Mouse (Mus musculus): ENCODE data around the gene 4930579F01Rik. TPM values are rescaled to one million over a fixed set of nuclear protein-coding genes. Genes with fewer than 3 reads are reported as not detected.

Gene 4930579F01Rik
- total and polyA plus RNA-seq, 2 experiments from 2014 or later = not detected

DNA sequence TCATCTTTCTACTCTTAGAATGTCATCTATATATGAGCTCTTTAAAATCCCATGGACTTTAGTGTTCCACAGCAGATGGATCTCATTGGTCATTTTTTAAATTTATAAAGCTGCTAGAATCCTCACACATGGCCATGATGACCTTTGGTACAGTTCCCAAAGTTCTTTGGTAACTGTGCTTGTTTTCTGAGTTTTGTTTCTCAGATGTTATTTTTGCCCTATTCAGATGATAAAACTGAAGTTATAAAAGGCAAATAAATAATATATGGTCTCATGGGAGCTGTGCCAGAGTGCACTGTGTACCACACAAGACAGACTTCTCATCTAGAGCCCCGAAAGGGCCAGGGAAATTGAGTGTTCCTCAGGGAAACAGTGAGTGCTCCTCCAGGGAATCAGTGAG, 35.8 kb upstream of the 4930579F01Rik start:
- TF ChIP-seq EP300 (IDR thresholded peaks at IDR 0.05; ENCODE audit: low read depth) (no peak), CTCF (IDR thresholded peaks at IDR 0.05; ENCODE audit: low read depth) (no peak)
- ATAC-seq (ENCODE audit: insufficient read depth, low read depth) (no peak), DNase-seq (ENCODE audit: low spot score) (no peak)
- H3K27ac ChIP-seq (ENCODE audit: low read depth) = no peak overlapping the region
- H3K27me3 ChIP-seq (ENCODE audit: control insufficient read depth, insufficient read depth, low read length) = no peaks in the 10 kb centered on the region
- 81% methylated on average over 1 of the region's 1 CpGs for whole genome bisulfite sequencing
- H3K4me1 ChIP-seq (ENCODE audit: control insufficient read depth, insufficient read depth) = no peaks in the 10 kb centered on the region
- no peaks in the 10 kb centered on the region for H3K9me3 ChIP-seq (replicated peaks; ENCODE audit: control insufficient read depth, low read length)
- H3K4me2 ChIP-seq (ENCODE audit: low read depth, low read length) = no peak overlapping the region
- no peaks in the 10 kb centered on the region for H3K36me3 ChIP-seq (replicated peaks; ENCODE audit: control insufficient read depth, insufficient read depth, low read length)
- H3K4me3 ChIP-seq (ENCODE audit: low read depth, low read length) = no peak overlapping the region
- H3K9ac ChIP-seq (replicated peaks; ENCODE audit: low read depth, low read length) = no peak overlapping the region

- H3K36me3 ChIP-seq (replicated peaks; ENCODE audit: control insufficient read depth, insufficient read depth, low read length) = no peaks in the 10 kb centered on the region
- TF ChIP-seq EP300 (IDR thresholded peaks at IDR 0.05; ENCODE audit: low read depth) = no peak
- TF ChIP-seq CTCF (IDR thresholded peaks at IDR 0.05; ENCODE audit: low read depth) = no peak
- ATAC-seq (ENCODE audit: insufficient read depth, low read depth) = no peak
Observed at GRCm38 (mm10) chr3:138227782-138228181, 34.2 kb upstream of the 4930579F01Rik start.

DNA sequence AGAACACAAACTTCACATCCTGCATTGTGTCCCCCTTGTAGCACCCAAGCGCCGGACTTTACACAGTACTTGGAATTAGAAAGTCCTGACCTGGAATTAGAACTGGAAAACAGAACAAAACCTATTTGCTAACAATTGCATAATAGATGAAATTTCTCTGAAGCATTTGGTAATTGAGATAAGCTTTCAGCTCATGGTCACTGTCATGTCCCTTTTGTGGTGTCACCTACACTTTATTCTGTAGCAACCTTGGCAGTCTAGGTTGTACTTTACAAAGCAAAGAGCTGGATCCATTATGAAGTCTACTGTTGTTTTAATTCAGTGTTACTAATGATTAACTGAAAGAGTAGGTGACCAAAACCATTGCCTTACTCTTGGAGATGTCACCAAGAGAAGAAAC, 33.5 kb upstream of the 4930579F01Rik start:
- 92% methylated on average over 2 of the region's 2 CpGs for WGBS
- Histone ChIP-seq H3K4me3 (ENCODE audit: low read depth, low read length) (no peak overlapping the region), H3K27me3 (ENCODE audit: control insufficient read depth, insufficient read depth, low read length) (no peaks in the 10 kb centered on the region), H3K36me3 (replicated peaks; ENCODE audit: control insufficient read depth, insufficient read depth, low read length) (no peaks in the 10 kb centered on the region), H3K4me2 (ENCODE audit: low read depth, low read length) (no peak overlapping the region), H3K9me3 (replicated peaks; ENCODE audit: control insufficient read depth, low read length) (no peaks in the 10 kb centered on the region), H3K9ac (replicated peaks; ENCODE audit: low read depth, low read length) (no peak overlapping the region), H3K27ac (ENCODE audit: low read depth) (no peak overlapping the region), H3K4me1 (ENCODE audit: control insufficient read depth, insufficient read depth) (no peaks in the 10 kb centered on the region)
- DNase-seq (ENCODE audit: low spot score) = no peak
- TF ChIP-seq EP300 (IDR thresholded peaks at IDR 0.05; ENCODE audit: low read depth) (no peak), CTCF (IDR thresholded peaks at IDR 0.05; ENCODE audit: low read depth) (no peak)
- no peak for ATAC-seq (ENCODE audit: insufficient read depth, low read depth)

More at GRCm38 (mm10) chr3:138227782-138228181, 34.2 kb upstream of the 4930579F01Rik start:
- Histone ChIP-seq H3K9me3 (replicated peaks; ENCODE audit: control insufficient read depth, low read length) (no peaks in the 10 kb centered on the region), H3K4me2 (ENCODE audit: low read depth, low read length) (no peak overlapping the region), H3K27ac (ENCODE audit: low read depth) (no peak overlapping the region), H3K9ac (replicated peaks; ENCODE audit: low read depth, low read length) (no peak overlapping the region), H3K4me3 (ENCODE audit: low read depth, low read length) (no peak overlapping the region), H3K27me3 (ENCODE audit: control insufficient read depth, insufficient read depth, low read length) (no peaks in the 10 kb centered on the region), H3K4me1 (ENCODE audit: control insufficient read depth, insufficient read depth) (no peaks in the 10 kb centered on the region)
- 85% methylated on average over 8 of the region's 8 CpGs for WGBS
- DNase-seq (ENCODE audit: low spot score) = no peak

DNA sequence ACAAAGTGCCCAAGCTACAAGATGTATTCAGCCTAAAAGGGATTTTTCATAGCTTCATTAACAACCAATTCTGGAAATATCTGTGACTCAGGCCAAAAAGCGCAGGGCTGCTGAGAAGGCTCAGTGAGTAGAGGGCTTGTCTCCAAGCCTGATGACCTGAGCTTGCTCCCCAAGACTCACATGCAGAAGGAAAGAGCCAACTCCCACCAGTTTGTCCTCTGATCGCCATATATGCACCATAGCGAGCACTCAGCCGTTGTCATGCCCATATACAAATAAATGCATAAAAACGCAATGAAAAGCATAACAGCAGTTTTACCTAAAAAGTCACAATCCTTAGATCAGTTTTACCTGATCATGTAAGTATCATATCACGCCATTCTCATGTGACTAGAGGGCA, 32.9 kb upstream of the 4930579F01Rik start:
- TF ChIP-seq CTCF (IDR thresholded peaks at IDR 0.05; ENCODE audit: low read depth) = no peak
- H3K4me3 ChIP-seq (ENCODE audit: low read depth, low read length) = no peak overlapping the region
- H3K4me2 ChIP-seq (ENCODE audit: low read depth, low read length) = no peak overlapping the region
- H3K36me3 ChIP-seq (replicated peaks; ENCODE audit: control insufficient read depth, insufficient read depth, low read length) = no peaks in the 10 kb centered on the region
- no peak overlapping the region for H3K9ac ChIP-seq (replicated peaks; ENCODE audit: low read depth, low read length)
- WGBS = 90% methylated on average over 6 of the region's 6 CpGs
- ATAC-seq (ENCODE audit: insufficient read depth, low read depth) = no peak
- no peaks in the 10 kb centered on the region for H3K9me3 ChIP-seq (replicated peaks; ENCODE audit: control insufficient read depth, low read length)
- DNase-seq (ENCODE audit: low spot score) = no peak
- H3K4me1 ChIP-seq (ENCODE audit: control insufficient read depth, insufficient read depth) = no peaks in the 10 kb centered on the region
- H3K27me3 ChIP-seq (ENCODE audit: control insufficient read depth, insufficient read depth, low read length) = no peaks in the 10 kb centered on the region
- no peak overlapping the region for H3K27ac ChIP-seq (ENCODE audit: low read depth)

DNA sequence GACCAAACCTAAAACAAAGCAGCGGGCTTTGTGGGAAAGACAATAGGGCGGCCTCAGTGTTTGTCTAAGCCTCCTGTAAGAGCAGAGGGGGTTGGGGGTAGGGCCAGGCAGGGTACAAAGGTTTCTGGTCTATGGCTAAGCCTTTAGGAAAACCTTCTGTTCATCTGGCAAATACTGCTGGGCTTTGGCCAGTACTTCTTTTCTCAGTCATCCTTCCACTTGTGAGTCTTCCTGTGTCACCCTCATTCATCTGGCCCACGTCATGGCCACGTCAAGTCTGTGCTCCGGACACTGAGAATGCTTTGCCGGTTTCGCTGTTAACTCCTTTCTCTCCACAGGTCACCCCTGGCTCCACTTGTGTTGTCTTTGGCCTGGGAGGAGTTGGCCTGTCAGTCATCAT, 32.2 kb upstream of the 4930579F01Rik start:
- H3K4me3 ChIP-seq (ENCODE audit: low read depth, low read length) = no peak overlapping the region
- H3K9ac ChIP-seq (replicated peaks; ENCODE audit: low read depth, low read length) = no peak overlapping the region
- H3K4me1 ChIP-seq (ENCODE audit: control insufficient read depth, insufficient read depth) = no peaks in the 10 kb centered on the region
- no peaks in the 10 kb centered on the region for H3K9me3 ChIP-seq (replicated peaks; ENCODE audit: control insufficient read depth, low read length)
- no peak for DNase-seq (ENCODE audit: low spot score)
- TF ChIP-seq EP300 (IDR thresholded peaks at IDR 0.05; ENCODE audit: low read depth) = no peak
- TF ChIP-seq CTCF (IDR thresholded peaks at IDR 0.05; ENCODE audit: low read depth) = no peak
- no peaks in the 10 kb centered on the region for H3K27me3 ChIP-seq (ENCODE audit: control insufficient read depth, insufficient read depth, low read length)
- 0 out of 2 replicates have a peak, but pooled peaks have one; percentile 30 for ATAC-seq (ENCODE audit: insufficient read depth, low read depth)
- H3K4me2 ChIP-seq (ENCODE audit: low read depth, low read length) = no peak overlapping the region
- WGBS = 36% methylated on average over 7 of the region's 7 CpGs
- no peaks in the 10 kb centered on the region for H3K36me3 ChIP-seq (replicated peaks; ENCODE audit: control insufficient read depth, insufficient read depth, low read length)
- no peak overlapping the region for H3K27ac ChIP-seq (ENCODE audit: low read depth)

GRCm38 (mm10) chr3:138225331-138225730, 31.7 kb upstream of the 4930579F01Rik start:
- no peaks in the 10 kb centered on the region for H3K9me3 ChIP-seq (replicated peaks; ENCODE audit: control insufficient read depth, low read length)
- TF ChIP-seq CTCF (IDR thresholded peaks at IDR 0.05; ENCODE audit: low read depth) (no peak), EP300 (IDR thresholded peaks at IDR 0.05; ENCODE audit: low read depth) (no peak)

More at GRCm38 (mm10) chr3:138225331-138225730, 31.7 kb upstream of the 4930579F01Rik start:
- Histone ChIP-seq H3K27ac (ENCODE audit: low read depth) (no peak overlapping the region), H3K9ac (replicated peaks; ENCODE audit: low read depth, low read length) (no peak overlapping the region), H3K4me1 (ENCODE audit: control insufficient read depth, insufficient read depth) (no peaks in the 10 kb centered on the region), H3K4me3 (ENCODE audit: low read depth, low read length) (no peak overlapping the region), H3K36me3 (replicated peaks; ENCODE audit: control insufficient read depth, insufficient read depth, low read length) (no peaks in the 10 kb centered on the region), H3K27me3 (ENCODE audit: control insufficient read depth, insufficient read depth, low read length) (no peaks in the 10 kb centered on the region), H3K4me2 (ENCODE audit: low read depth, low read length) (no peak overlapping the region)
- WGBS = 67% methylated on average over 6 of the region's 7 CpGs
- DNase-seq (ENCODE audit: low spot score) (no peak), ATAC-seq (ENCODE audit: insufficient read depth, low read depth) (no peak)
